Mouse (Mus musculus) liver, embryonic 12.5 days (tissue): ENCODE results near the gene Cks1brt. TPM values are rescaled to one million over a fixed set of nuclear protein-coding genes. Genes with fewer than 3 reads are reported as not detected.
"Not testable (repeated sequence)": the region's sequence is repeated elsewhere in the genome, so short reads cannot be mapped to it uniquely, and the experiment has no call there.

Experiments
- ATAC-seq: fragments of 200-750 bp; cut with Nextera tagmentation; 2 replicates; pipeline ENCODE4 v1.8.0; 2017; ENCODE audit warnings: moderate number of reproducible peaks, mild to moderate bottlenecking, moderate library complexity
- H3K27ac ChIP-seq: fragments of 300-500 bp; sonication (generic); 2 replicates; pipeline ENCODE4 v1.5.1; 2016; ENCODE audit warnings: mild to moderate bottlenecking
- H3K27me3 ChIP-seq: fragments of 300-500 bp; sonication (generic); replicated peaks from 2 replicates; pipeline ENCODE4 v1.6.1; 2016; ENCODE audit warnings: mild to moderate bottlenecking, moderate library complexity
- H3K36me3 ChIP-seq: fragments of 300-500 bp; sonication (generic); 2 replicates; pipeline ENCODE4 v1.6.1; 2016; ENCODE audit warnings: mild to moderate bottlenecking, moderate library complexity
- H3K4me1 ChIP-seq: fragments of 300-500 bp; sonication (generic); 2 replicates; pipeline ENCODE4 v1.6.1; 2016
- H3K4me2 ChIP-seq: fragments of 300-500 bp; sonication (generic); 2 replicates; pipeline ENCODE4 v1.6.1; 2016; ENCODE audit warnings: mild to moderate bottlenecking, moderate library complexity
- H3K4me3 ChIP-seq: fragments of 300-500 bp; sonication (generic); 2 replicates; pipeline ENCODE4 v1.5.1; 2016; ENCODE audit warnings: mild to moderate bottlenecking, moderate library complexity
- H3K9ac ChIP-seq: fragments of 300-500 bp; sonication (generic); 2 replicates; pipeline ENCODE4 v1.6.1; 2016; ENCODE audit warnings: mild to moderate bottlenecking, moderate library complexity
- H3K9me3 ChIP-seq: fragments of 300-500 bp; sonication (generic); replicated peaks from 2 replicates; pipeline ENCODE4 v1.6.1; 2016; ENCODE audit warnings: mild to moderate bottlenecking, moderate library complexity
- WGBS: fragments of 180-500 bp; shearing (Covaris S2); methylation state at CpG from one replicate; pipeline ENCODE4 v1.1.7; 2016; ENCODE audit not compliant: insufficient replicate concordance; 5-methylcytosine and 5-hydroxymethylcytosine counted together
- polyA plus RNA-seq: library from polyadenylated mRNA; unstranded; fragments of >200 nt; fragmentation: Nextera tagmentation; extraction: Ambion mirVana; gene quantifications from 2 replicates; pipeline ENCODE4 v1.2.1, GENCODE M21; 2016

Cks1brt gene
- not detected in 2 replicates for polyA plus RNA-seq

DNA sequence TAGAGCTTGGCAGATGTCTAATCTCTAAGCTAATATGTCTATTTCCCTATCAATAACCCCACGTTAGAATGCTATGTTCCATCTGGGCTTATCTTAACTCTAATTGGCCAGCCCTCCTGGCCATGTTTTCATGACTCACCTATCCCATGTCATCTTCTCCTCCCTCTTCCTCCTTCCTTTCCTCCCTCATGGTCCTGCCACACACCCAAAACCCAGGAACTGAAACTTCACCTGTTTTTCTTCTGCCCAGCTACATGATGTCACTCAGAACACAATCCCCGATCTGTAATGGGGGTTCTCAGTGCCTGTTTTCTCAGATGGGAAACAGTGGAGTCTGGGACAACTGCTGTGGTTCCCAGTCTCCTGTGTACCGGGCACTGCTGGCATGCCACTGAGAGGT lies at the start of gene Cks1brt:
Gene Cks1brt (plus strand): TSS at position 301 of the 400 bp plus-strand sequence.
- no peaks in the 10 kb centered on the region for H3K4me1 ChIP-seq
- no peaks in the 10 kb centered on the region for H3K27me3 ChIP-seq
- no peak within 1 kb of the TSS for H3K27ac ChIP-seq
- H3K36me3 ChIP-seq: no peaks in the 10 kb centered on the region
- peaks cover 27% of the 10 kb centered on the region for H3K9me3 ChIP-seq
- 60% methylated on average over 3 of the region's 3 CpGs for WGBS
- no peak within 1 kb of the TSS for H3K9ac ChIP-seq
- H3K4me2 ChIP-seq: no peak within 1 kb of the TSS
- H3K4me3 ChIP-seq: no peak within 1 kb of the TSS
- ATAC-seq: no peak

DNA sequence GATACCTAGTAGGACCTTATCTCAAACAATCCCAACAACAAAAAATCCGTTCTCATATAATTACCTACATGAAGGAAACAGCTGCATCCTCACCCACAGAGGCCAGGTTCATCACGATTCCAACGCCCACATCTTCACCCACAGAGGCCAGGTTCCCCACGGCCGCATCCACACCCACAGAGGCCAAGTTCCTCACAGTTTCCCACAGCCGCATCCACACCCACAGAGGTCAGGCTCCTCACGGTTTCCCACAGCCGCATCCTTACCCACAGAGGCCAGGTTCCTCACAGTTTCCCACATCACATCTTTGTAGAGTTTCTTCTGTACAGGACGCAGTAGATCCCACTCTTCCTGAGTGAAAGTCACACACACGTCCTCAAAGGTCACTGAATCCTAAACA lies 38.5 kb upstream of the Cks1brt start:
- Histone ChIP-seq H3K36me3 (peaks cover 24% of the 10 kb centered on the region), H3K9ac (no peak overlapping the region), H3K4me1 (no peaks in the 10 kb centered on the region), H3K27me3 (no peaks in the 10 kb centered on the region), H3K4me2 (no peak overlapping the region), H3K4me3 (no peak overlapping the region), H3K27ac (no peak overlapping the region), H3K9me3 (no peaks in the 10 kb centered on the region)
- no peak for ATAC-seq
- WGBS: 75% methylated on average over 10 of the region's 10 CpGs

GRCm38 (mm10) chr8:85115501-85115900 lies 36.2 kb upstream of the Cks1brt start:
- H3K4me2 ChIP-seq: no peak overlapping the region
- H3K9me3 ChIP-seq: no peaks in the 10 kb centered on the region
- H3K27me3 ChIP-seq: peaks cover 15% of the 10 kb centered on the region
- ATAC-seq: no peak
- no peak overlapping the region for H3K27ac ChIP-seq
- 37% methylated on average over 4 of the region's 4 CpGs for WGBS
- no peak overlapping the region for H3K4me3 ChIP-seq
- H3K36me3 ChIP-seq: peaks cover 13% of the 10 kb centered on the region
- no peaks in the 10 kb centered on the region for H3K4me1 ChIP-seq
- H3K9ac ChIP-seq: no peak overlapping the region

DNA sequence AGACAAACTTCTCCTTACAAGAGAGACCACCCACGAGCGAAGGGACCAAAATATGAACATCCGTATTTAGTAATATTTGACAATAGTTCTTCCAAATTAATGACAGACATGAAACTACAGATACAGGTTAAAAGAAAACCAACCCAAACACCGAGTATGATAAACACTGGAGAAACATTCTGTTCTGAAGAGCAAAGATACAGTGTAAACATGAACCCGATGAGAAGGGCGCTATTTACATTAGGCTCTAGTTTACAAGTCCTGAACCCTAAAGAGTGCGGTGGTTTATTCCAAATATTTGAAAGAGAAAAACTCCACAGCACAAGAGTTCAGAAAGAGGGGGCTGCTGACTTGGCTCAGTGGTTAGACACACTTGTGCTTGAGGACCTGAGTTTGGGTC lies 34.7 kb upstream of the Cks1brt start:
- no peaks in the 10 kb centered on the region for H3K9me3 ChIP-seq
- H3K27me3 ChIP-seq: peaks cover 15% of the 10 kb centered on the region
- ATAC-seq: no peak
- H3K4me3 ChIP-seq: no peak overlapping the region
- H3K36me3 ChIP-seq: peaks cover under 1% of the 10 kb centered on the region; the same call in 1 of the 2 replicates
- no peak overlapping the region for H3K4me2 ChIP-seq
- H3K27ac ChIP-seq: no peak overlapping the region
- H3K9ac ChIP-seq: no peak overlapping the region
- WGBS: 70% methylated on average over 7 of the region's 7 CpGs
- no peaks in the 10 kb centered on the region for H3K4me1 ChIP-seq

DNA sequence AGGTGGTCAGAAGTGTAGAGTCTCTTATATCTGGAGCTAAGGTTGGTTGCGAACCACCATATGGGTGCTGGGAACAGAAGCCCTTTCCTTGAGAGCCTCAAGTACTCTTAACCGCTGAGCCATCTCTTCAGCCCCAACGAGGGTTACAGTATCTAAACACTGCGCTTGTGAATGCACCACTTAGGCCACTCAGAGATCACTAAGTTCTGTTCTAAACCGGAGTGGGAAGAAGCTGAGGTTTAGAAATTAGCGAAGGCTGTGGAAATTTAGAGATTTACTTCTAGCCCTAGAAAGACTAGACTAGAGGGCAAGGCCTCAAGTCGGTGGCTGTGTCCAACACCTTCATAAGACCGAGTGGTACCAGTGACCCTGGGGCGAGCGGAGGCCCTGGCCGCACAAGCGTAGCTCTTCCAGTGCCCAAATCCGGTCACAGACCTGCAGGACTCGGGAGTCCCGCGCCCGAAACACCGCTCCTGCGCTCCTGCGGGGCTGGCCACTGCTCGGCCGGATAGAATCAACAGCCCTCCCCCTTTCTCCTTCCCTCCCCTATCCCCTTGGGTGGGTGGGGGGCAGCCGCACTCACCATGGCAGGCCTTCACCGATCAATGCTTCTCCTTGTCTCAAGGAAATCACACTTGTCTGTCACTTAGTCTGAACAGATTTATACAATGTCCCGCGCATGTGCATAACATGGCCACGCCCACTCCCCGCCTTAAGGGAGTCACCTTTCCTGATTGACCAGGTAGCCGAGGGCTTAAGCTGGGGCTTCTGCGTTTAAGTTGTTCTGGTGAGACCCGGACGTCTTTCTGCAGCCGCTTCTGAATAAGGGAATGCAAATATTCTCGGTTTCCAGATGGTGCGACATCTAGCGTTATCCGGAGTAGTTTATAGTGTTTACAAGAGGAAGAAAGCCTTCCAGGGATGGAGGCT lies 32.4 kb upstream of the Cks1brt start:
- H3K4me2 ChIP-seq: peak overlapping the region; percentile 58
- peak overlapping the region; percentile 23; the same call in 1 of the 2 replicates for H3K9ac ChIP-seq
- peaks cover 15% of the 10 kb centered on the region for H3K27me3 ChIP-seq
- H3K36me3 ChIP-seq: no peaks in the 10 kb centered on the region
- no peaks in the 10 kb centered on the region for H3K9me3 ChIP-seq
- H3K4me1 ChIP-seq: no peaks in the 10 kb centered on the region
- H3K4me3 ChIP-seq: peak overlapping the region; percentile 47
- WGBS: 10% methylated on average over 37 of the region's 37 CpGs
- ATAC-seq: peak; percentile 21; the same call in 1 of the 2 replicates
- H3K27ac ChIP-seq: no peak overlapping the region

DNA sequence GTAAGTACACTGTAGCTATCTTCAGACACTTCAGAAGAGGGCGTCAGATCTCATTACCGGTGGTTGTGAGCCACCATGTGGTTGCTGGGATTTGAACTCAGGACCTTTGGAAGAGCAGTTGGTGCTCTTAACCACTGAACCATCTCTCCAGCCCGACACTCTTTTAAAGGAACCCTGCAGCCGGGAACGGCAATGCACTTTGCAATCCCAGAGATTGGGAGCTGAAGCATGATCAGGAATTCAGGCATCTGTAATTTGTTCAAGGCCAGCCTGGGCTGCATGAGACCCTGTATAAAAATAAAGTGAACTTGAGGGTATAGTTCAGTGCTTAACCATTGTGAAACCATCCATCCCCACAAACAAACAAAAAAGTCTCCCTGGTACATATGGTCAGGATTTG lies 31.5 kb upstream of the Cks1brt start:
- ATAC-seq, H3K9me3 ChIP-seq, H3K27ac ChIP-seq, H3K4me2 ChIP-seq, H3K9ac ChIP-seq, H3K4me1 ChIP-seq, H3K36me3 ChIP-seq, H3K4me3 ChIP-seq: not testable (repeated sequence)
- 67% methylated on average over 5 of the region's 5 CpGs for WGBS
- peaks cover 15% of the 10 kb centered on the region for H3K27me3 ChIP-seq

GRCm38 (mm10) chr8:85122995-85123394 lies 28.7 kb upstream of the Cks1brt start, which contains the start of gene Zfp791:
TSS of gene Zfp791 (minus strand) at chr8:85123095.
- WGBS: 52% methylated on average over 3 of the region's 3 CpGs
- H3K27ac ChIP-seq: no peak within 1 kb of the TSS
- H3K9me3 ChIP-seq: no peaks in the 10 kb centered on the region
- no peaks in the 10 kb centered on the region for H3K36me3 ChIP-seq
- no peak within 1 kb of the TSS for H3K4me3 ChIP-seq
- H3K27me3 ChIP-seq: peaks cover 15% of the 10 kb centered on the region
- no peak within 1 kb of the TSS for H3K9ac ChIP-seq
- H3K4me2 ChIP-seq: no peak within 1 kb of the TSS
- H3K4me1 ChIP-seq: no peaks in the 10 kb centered on the region
- ATAC-seq: no peak

GRCm38 (mm10) chr8:85123691-85124090 lies 28.0 kb upstream of the Cks1brt start:
- Histone ChIP-seq H3K4me1 (no peaks in the 10 kb centered on the region), H3K4me3 (no peak overlapping the region), H3K27me3 (peaks cover 12% of the 10 kb centered on the region), H3K9ac (no peak overlapping the region), H3K36me3 (no peaks in the 10 kb centered on the region), H3K4me2 (no peak overlapping the region), H3K27ac (no peak overlapping the region), H3K9me3 (no peaks in the 10 kb centered on the region)
- ATAC-seq: no peak
- WGBS: 81% methylated on average over 8 of the region's 8 CpGs

DNA sequence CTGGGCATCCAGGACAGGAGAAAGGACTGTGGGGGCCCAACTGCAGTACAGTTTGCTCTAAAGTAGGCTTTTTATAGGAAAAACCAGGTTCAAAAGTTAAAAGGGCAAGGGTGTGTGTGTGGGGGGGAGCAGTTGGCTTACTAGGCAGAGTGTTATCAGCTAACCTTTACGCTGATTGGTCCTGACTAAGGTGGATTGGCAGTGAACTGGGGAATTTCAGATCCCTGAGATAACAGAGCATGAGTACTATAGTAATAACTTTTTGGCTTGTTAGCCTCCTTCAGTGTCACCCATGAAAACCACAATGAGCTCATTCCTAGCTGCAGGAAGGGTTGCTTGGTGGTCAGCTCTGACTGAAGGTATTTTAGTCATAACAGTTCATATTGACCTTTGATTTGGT lies 19.4 kb upstream of the Cks1brt start:
- WGBS: 83% methylated on average over 1 of the region's 1 CpGs
- H3K36me3 ChIP-seq: no peaks in the 10 kb centered on the region
- H3K9me3 ChIP-seq: no peaks in the 10 kb centered on the region
- no peak overlapping the region for H3K4me3 ChIP-seq
- H3K27ac ChIP-seq: no peak overlapping the region
- no peak overlapping the region for H3K4me2 ChIP-seq
- no peak for ATAC-seq
- H3K27me3 ChIP-seq: peaks cover 9% of the 10 kb centered on the region
- no peak overlapping the region for H3K9ac ChIP-seq
- H3K4me1 ChIP-seq: no peaks in the 10 kb centered on the region

DNA sequence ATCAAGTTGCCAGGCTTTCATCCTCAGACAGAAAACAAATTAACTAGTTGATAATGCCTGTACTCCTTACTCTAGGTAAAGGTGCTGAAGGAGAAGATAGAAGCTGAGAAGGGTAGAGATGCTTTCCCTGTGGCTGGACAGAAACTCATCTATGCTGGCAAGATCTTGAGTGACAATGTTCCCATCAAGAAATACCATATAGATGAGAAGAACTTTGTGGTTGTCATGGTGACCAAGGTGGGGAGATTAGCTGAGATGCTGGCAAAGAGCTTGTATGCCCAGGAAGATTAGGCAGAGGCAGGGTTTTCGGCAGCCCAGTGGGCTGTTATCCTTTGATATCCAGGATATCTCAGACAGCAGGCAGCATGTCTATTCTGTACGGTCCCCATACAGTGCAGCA lies 16.0 kb upstream of the Cks1brt start:
- H3K27me3 ChIP-seq, H3K4me1 ChIP-seq, H3K9me3 ChIP-seq, H3K4me3 ChIP-seq, ATAC-seq, H3K4me2 ChIP-seq, H3K9ac ChIP-seq, H3K36me3 ChIP-seq, H3K27ac ChIP-seq: not testable (repeated sequence)
- WGBS: 70% methylated on average over 2 of the region's 2 CpGs

GRCm38 (mm10) chr8:85142516-85142915 lies 9.2 kb upstream of the Cks1brt start:
- Histone ChIP-seq H3K36me3 (no peaks in the 10 kb centered on the region), H3K27ac (no peak overlapping the region), H3K4me2 (no peak overlapping the region), H3K9me3 (peaks cover 9% of the 10 kb centered on the region; the same call in 1 of the 2 replicates), H3K4me1 (no peaks in the 10 kb centered on the region), H3K4me3 (no peak overlapping the region), H3K9ac (no peak overlapping the region), H3K27me3 (no peaks in the 10 kb centered on the region)
- WGBS: 71% methylated on average over 4 of the region's 4 CpGs
- ATAC-seq: no peak

DNA sequence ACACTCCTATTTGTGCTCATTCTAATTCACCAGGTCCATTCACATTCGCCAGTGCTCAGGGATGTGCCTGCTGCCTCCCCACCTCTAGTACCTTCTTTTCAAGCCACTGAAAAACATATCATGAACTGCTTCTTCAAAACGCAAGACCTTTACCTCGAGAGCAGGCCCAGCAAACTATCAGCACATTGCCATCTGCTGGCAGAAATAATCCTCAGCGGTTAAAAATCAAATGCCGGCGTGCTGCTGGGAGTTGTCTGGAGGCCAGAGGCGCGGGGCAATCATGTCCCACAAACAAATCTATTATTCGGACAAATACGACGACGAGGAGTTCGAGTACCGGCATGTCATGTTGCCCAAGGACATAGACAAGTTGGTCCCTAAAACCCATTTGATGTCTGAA lies 19.6 kb downstream of the Cks1brt start:
- H3K9ac ChIP-seq: no peak overlapping the region
- ATAC-seq: no peak
- H3K4me1 ChIP-seq: no peaks in the 10 kb centered on the region
- 25% methylated on average over 14 of the region's 14 CpGs for WGBS
- H3K9me3 ChIP-seq: no peaks in the 10 kb centered on the region
- H3K27me3 ChIP-seq: no peaks in the 10 kb centered on the region
- no peak overlapping the region for H3K4me2 ChIP-seq
- H3K4me3 ChIP-seq: no peak overlapping the region
- H3K27ac ChIP-seq: no peak overlapping the region
- no peaks in the 10 kb centered on the region for H3K36me3 ChIP-seq
